Mouse (Mus musculus) hindbrain, postnatal 0 days (tissue): ENCODE data around the gene Tmem217. TPM values are rescaled to one million over a fixed set of nuclear protein-coding genes. Genes with fewer than 3 reads are reported as not detected.
A peak's percentile ranks its signal among the peaks of the same experiment; 100 is the strongest.

Source experiments
- ATAC-seq: fragments of 200-750 bp; cut with Nextera tagmentation; 2 replicates; pipeline ENCODE4 v1.8.0; 2017; ENCODE audit warnings: mild to moderate bottlenecking, moderate TSS enrichment, moderate library complexity
- DNase-seq: peaks from one replicate; pipeline ENCODE4 v3.0.0-alpha.2; 2015; ENCODE audit warnings: low spot score
- H3K27ac ChIP-seq: fragments of 300-500 bp; sonication (generic); 2 replicates; pipeline ENCODE4 v1.5.1; 2014; ENCODE audit warnings: mild to moderate bottlenecking
- H3K27me3 ChIP-seq: fragments of 300-500 bp; sonication (generic); 2 replicates; pipeline ENCODE4 v1.6.1; 2014; ENCODE audit warnings: low read length, mixed read lengths; ENCODE audit not compliant: insufficient read depth
- H3K36me3 ChIP-seq: fragments of 300-500 bp; sonication (generic); 2 replicates; pipeline ENCODE4 v1.6.1; 2014; ENCODE audit warnings: low read length, mixed read lengths; ENCODE audit not compliant: insufficient read depth
- H3K4me1 ChIP-seq: fragments of 300-500 bp; sonication (generic); 2 replicates; pipeline ENCODE4 v1.6.1; 2014; ENCODE audit warnings: antibody characterized with exemption, low read length, mixed read lengths; ENCODE audit not compliant: insufficient read depth
- H3K4me2 ChIP-seq: fragments of 300-500 bp; sonication (generic); 2 replicates; pipeline ENCODE4 v1.6.1; 2014; ENCODE audit warnings: low read depth, mild to moderate bottlenecking, low read length, moderate library complexity, mixed read lengths
- H3K4me3 ChIP-seq: fragments of 300-500 bp; sonication (generic); 2 replicates; pipeline ENCODE4 v1.5.1; 2014; ENCODE audit warnings: low read length
- H3K9ac ChIP-seq: fragments of 300-500 bp; sonication (generic); replicated peaks from 2 replicates; pipeline ENCODE4 v1.6.1; 2014; ENCODE audit warnings: mild to moderate bottlenecking, low read length, moderate library complexity, mixed read lengths
- H3K9me3 ChIP-seq: fragments of 300-500 bp; sonication (generic); 2 replicates; pipeline ENCODE4 v1.6.1; 2016; ENCODE audit warnings: low read length, mixed read lengths
- CTCF ChIP-seq: IDR thresholded peaks from 2 replicates; pipeline ENCODE4 v1.5.1; 2016; ENCODE audit warnings: antibody characterized with exemption, control low read depth, low read depth
- WGBS: fragments of 180-500 bp; shearing (Covaris S2); extraction: QIAGEN DNeasy Blood & Tissue Kit; methylation state at CpG from one replicate; pipeline ENCODE4 v1.1.7; 2014; 5-methylcytosine and 5-hydroxymethylcytosine counted together
- polyA plus RNA-seq: library from polyadenylated mRNA; unstranded; fragments of >200 nt; fragmentation: Nextera tagmentation; extraction: Ambion mirVana; gene quantifications from 2 replicates; pipeline ENCODE4 v1.2.1, GENCODE M21; 2015
- total RNA-seq: library from RNA; depleted of rRNA; stranded (reverse); fragments of >200 nt; gene quantifications from 2 replicates; pipeline ENCODE4 v1.2.3, GENCODE M21; 2014

The Tmem217 gene
- total and polyA plus RNA-seq, 2 experiments from 2014 or later = 0.90 TPM; not detected in 1

- Histone ChIP-seq H3K36me3 (peaks cover 11% of the 10 kb centered on the region; the same call in 1 of the 2 replicates), H3K9ac (no peak overlapping the region), H3K4me1 (peaks cover 3% of the 10 kb centered on the region; the same call in 1 of the 2 replicates), H3K27me3 (no peaks in the 10 kb centered on the region), H3K4me2 (no peak overlapping the region), H3K4me3 (no peak overlapping the region), H3K9me3 (no peaks in the 10 kb centered on the region), H3K27ac (no peak overlapping the region)
- no peak for TF ChIP-seq CTCF
- 65% methylated on average over 10 of the region's 10 CpGs for WGBS
- no peak for DNase-seq
- ATAC-seq = no peak
These were observed 58.0 kb downstream of the Tmem217 start for GRCm38 (mm10) chr17:29494062-29494731.

- H3K4me3 ChIP-seq = no peak overlapping the region
- 74% methylated on average over 11 of the region's 11 CpGs for WGBS
These were observed 58.7 kb downstream of the Tmem217 start for GRCm38 (mm10) chr17:29493461-29493980.

GRCm38 (mm10) chr17:29492269-29493191 lies 59.7 kb downstream of the Tmem217 start:
- H3K4me2 ChIP-seq = peak overlapping the region; percentile 84
- TF ChIP-seq CTCF = peak; percentile 72
- ATAC-seq = no peak
- H3K9ac ChIP-seq = peak overlapping the region; percentile 87
- H3K9me3 ChIP-seq = no peaks in the 10 kb centered on the region
- H3K36me3 ChIP-seq = peaks cover 11% of the 10 kb centered on the region; the same call in 1 of the 2 replicates
- WGBS = 2% methylated on average over 22 of the region's 22 CpGs
- H3K27ac ChIP-seq = peak overlapping the region; percentile 91; the same call in 1 of the 2 replicates
- H3K4me3 ChIP-seq = peak overlapping the region; percentile 87
- peak; percentile 60 for DNase-seq
- no peaks in the 10 kb centered on the region for H3K27me3 ChIP-seq
- H3K4me1 ChIP-seq = peaks cover 3% of the 10 kb centered on the region; the same call in 1 of the 2 replicates

More at GRCm38 (mm10) chr17:29493461-29493980, 58.7 kb downstream of the Tmem217 start:
- no peaks in the 10 kb centered on the region for H3K27me3 ChIP-seq
- DNase-seq = no peak
- no peak for TF ChIP-seq CTCF
- peak overlapping the region; percentile 84; the same call in 1 of the 2 replicates for H3K4me2 ChIP-seq
- H3K27ac ChIP-seq = no peak overlapping the region
- ATAC-seq = no peak
- no peak overlapping the region for H3K9ac ChIP-seq
- H3K9me3 ChIP-seq = no peaks in the 10 kb centered on the region
- H3K36me3 ChIP-seq = peaks cover 11% of the 10 kb centered on the region; the same call in 1 of the 2 replicates
- peaks cover 3% of the 10 kb centered on the region; the same call in 1 of the 2 replicates for H3K4me1 ChIP-seq

GRCm38 (mm10) chr17:29491591-29492268 lies 60.5 kb downstream of the Tmem217 start:
- Histone ChIP-seq H3K9me3 (no peaks in the 10 kb centered on the region), H3K4me2 (peak overlapping the region; percentile 84), H3K36me3 (peaks cover 11% of the 10 kb centered on the region; the same call in 1 of the 2 replicates), H3K9ac (peak overlapping the region; percentile 87), H3K27ac (peak overlapping the region; percentile 91), H3K4me1 (peaks cover 3% of the 10 kb centered on the region; the same call in 1 of the 2 replicates), H3K27me3 (no peaks in the 10 kb centered on the region), H3K4me3 (peak overlapping the region; percentile 87)
- no peak for TF ChIP-seq CTCF
- WGBS = under 1% methylated on average over 48 of the region's 48 CpGs
- ATAC-seq (0 out of 2 replicates have a peak, but pooled peaks have one; percentile 0), DNase-seq (peak; percentile 46)

- H3K4me3 ChIP-seq = peak within 1 kb of the TSS; percentile 87
- TF ChIP-seq CTCF = peak; percentile 47
- H3K27me3 ChIP-seq = no peaks in the 10 kb centered on the region
- peak within 1 kb of the TSS; percentile 87 for H3K9ac ChIP-seq
- H3K27ac ChIP-seq = peak within 1 kb of the TSS; percentile 91
- DNase-seq (peak; percentile 70), ATAC-seq (peak; percentile 27)
- H3K9me3 ChIP-seq = no peaks in the 10 kb centered on the region
- H3K4me1 ChIP-seq = peaks cover 3% of the 10 kb centered on the region; the same call in 1 of the 2 replicates
- peaks cover 11% of the 10 kb centered on the region; the same call in 1 of the 2 replicates for H3K36me3 ChIP-seq
- 1% methylated on average over 73 of the region's 99 CpGs for WGBS
- peak within 1 kb of the TSS; percentile 84 for H3K4me2 ChIP-seq
These were observed 61.2 kb downstream of the Tmem217 start, which contains the start of gene Pim1 for GRCm38 (mm10) chr17:29490713-29491581. TSS of gene Pim1 (plus strand) at chr17:29490753.
